Mouse (Mus musculus) spleen, postnatal 10 days (tissue): ENCODE data around the gene Lsm11.
"Not testable (repeated sequence)": the region's sequence is repeated elsewhere in the genome, so short reads cannot be mapped to it uniquely, and the experiment has no call there.

Experiments
- DNase-seq, 2 experiments: peaks; one replicate each; pipeline ENCODE4 v3.0.0; 2021 to 2022; ENCODE audit warnings: low spot score in 2 of 2

The Lsm11 gene

DNA sequence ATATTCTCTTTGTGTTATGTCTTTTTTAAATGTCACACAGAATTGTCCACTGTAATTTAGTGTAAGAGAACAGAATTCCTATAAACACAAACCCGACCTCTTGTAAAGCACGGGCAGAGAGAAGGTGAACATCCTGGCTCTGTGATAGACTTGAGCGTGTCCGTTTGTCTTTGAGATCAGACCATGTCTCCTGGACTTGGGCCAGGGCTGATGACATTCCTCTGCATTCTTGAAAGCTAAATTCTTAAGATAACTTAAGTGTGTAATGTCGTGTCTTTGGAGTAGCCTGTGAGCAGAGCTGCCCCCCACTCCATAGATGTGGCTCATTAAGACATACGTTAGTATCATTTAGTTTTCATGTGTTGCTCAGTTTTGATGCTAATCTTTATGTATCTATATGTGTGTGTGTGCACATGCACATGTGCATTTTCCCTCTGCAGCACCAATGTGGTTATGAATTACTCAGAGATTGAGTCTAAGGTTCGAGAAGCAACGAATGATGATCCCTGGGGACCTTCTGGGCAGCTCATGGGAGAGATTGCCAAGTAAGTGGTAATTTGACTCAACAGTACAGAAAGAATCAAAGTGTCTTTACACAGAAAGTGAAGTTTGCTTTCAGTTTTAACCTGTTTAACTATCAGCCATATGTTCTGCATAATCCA is 61.3 kb downstream of the Lsm11 start:
- no peak for DNase-seq

DNA sequence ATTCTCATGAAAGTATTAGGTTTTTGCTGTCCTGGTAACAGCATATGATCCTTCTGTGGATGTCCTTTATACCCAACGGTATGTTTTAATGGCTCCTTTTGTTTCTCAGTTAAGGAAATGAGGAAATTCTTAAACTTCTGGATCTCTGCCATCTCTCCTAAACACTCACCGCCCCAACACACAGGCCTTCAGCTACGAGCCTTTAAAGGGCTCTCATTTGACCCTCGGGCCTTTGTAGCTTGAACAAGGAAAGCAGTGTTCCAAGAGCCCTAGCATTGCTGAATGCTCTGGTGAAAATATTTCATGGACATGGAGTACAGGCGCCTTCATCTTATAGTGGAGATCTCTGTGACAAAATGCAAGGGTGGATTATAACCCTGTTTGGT is 63.1 kb downstream of the Lsm11 start:
- no peak for DNase-seq

DNA sequence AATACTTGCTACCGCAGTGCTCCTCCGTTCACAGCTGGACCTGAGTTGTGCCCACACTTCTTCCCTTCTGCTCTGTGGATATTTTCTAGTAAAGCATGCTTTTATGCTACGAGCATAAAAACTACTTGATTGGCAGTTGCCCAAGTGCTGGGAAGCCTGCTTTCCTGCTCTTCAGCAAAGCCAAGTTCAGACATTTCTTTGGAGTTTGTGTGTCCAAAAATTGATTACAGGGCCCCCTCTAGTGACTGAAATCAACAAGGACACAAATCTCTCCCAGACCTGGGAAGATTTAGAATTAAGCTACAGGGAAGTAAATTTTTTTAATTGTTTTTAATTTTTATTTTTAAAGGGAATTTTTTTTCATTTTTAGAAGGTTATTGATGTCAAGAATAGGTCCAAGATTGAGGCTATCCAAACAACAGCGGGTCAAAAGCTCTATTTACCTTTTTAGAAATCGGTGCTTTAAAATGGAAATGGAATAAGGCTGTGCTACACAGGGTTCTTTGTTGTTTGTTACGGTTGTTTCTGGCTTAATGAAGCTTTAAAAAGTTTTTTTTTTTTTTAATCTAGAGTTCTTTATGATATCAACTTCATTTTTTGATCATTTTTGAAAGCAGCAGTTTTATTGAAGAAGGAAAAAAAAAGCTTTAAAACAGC is 63.6 kb downstream of the Lsm11 start:
- no peak for DNase-seq

DNA sequence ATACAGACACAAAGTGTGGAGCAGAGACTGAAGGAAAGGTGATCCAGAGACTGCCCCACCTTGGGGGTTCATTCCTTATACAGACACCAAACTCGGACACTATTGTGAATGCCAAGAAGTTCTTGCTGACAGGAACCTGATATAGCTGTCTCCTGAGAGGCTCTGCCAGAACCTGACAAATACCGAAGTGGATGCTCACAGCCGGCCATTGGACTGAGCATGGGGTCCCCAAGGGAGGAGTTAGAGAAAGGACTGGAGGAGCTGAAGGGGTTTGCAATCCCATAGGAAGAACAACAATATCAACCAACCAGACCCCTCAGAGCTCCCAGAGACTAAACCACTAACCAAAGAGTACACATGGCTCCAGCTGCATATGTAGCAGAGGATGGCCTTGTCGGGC is 65.4 kb downstream of the Lsm11 start:
- DNase-seq: not testable (repeated sequence)
